Mouse (Mus musculus): ENCODE data around the gene Taok1. TPM values are rescaled to one million over a fixed set of nuclear protein-coding genes. Genes with fewer than 3 reads are reported as not detected.

Taok1 gene
- polyA plus RNA-seq, 1 experiment from 2014 or later, result 10.1 TPM

GRCm38 (mm10) chr11:77483510-77484255 lies 123.9 kb downstream of the Taok1 start:
- no peak for ATAC-seq (replicated peaks; ENCODE audit: extremely low read depth, insufficient read depth, low FRiP score)
- Histone ChIP-seq H3K4me3 (ENCODE audit: low read length) (no peak overlapping the region), H3K36me3 (ENCODE audit: control insufficient read depth, insufficient read depth) (no peaks in the 10 kb centered on the region), H3K9me3 (replicated peaks; ENCODE audit: control insufficient read depth, low read length) (no peaks in the 10 kb centered on the region), H3K4me2 (ENCODE audit: low read depth, low read length) (no peak overlapping the region), H3K27ac (ENCODE audit: low read length) (no peak overlapping the region), H3K4me1 (ENCODE audit: control insufficient read depth, insufficient read depth, low read length) (peaks cover 21% of the 10 kb centered on the region), H3K27me3 (ENCODE audit: control insufficient read depth, insufficient read depth, low read length) (no peaks in the 10 kb centered on the region), H3K9ac (ENCODE audit: low read length) (no peak overlapping the region)
- whole genome bisulfite sequencing, result 35% methylated on average over 11 of the region's 11 CpGs

DNA sequence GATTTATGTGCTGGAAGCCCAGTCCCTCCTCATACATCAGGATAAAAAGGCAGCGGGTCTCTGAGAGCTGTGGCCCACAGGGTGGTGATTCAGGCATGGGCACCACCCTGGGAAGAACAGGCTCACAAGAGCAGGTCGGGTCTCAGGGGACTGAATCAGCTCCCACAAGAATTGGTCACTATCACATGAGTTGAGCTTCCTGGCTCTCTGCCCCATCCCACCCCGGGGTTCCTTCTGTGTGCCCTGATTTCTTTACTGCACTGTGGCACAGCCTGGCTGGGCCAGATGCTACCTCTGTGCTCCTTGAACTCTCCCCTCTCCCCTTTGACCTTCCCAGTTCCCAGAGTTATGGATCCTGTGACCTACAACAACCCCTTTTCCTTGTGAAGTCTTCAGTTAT lies 124.6 kb downstream of the Taok1 start:
- H3K4me3 ChIP-seq (ENCODE audit: low read length), result no peak overlapping the region
- H3K27me3 ChIP-seq (ENCODE audit: control insufficient read depth, insufficient read depth, low read length), result no peaks in the 10 kb centered on the region
- peaks cover 15% of the 10 kb centered on the region for H3K4me1 ChIP-seq (ENCODE audit: control insufficient read depth, insufficient read depth, low read length)
- H3K36me3 ChIP-seq (ENCODE audit: control insufficient read depth, insufficient read depth), result no peaks in the 10 kb centered on the region
- H3K9ac ChIP-seq (ENCODE audit: low read length), result no peak overlapping the region
- no peak overlapping the region for H3K27ac ChIP-seq (ENCODE audit: low read length)
- no peak overlapping the region for H3K4me2 ChIP-seq (ENCODE audit: low read depth, low read length)
- H3K9me3 ChIP-seq (replicated peaks; ENCODE audit: control insufficient read depth, low read length), result no peaks in the 10 kb centered on the region
- WGBS, result 62% methylated on average over 3 of the region's 3 CpGs
- ATAC-seq (replicated peaks; ENCODE audit: extremely low read depth, insufficient read depth, low FRiP score), result no peak

Other genes starting within 250 kb of the Taok1 start
- 42.5 and 47.4 TPM in 2 replicates for gene Coro6, start 145.4 kb downstream of the Taok1 start, polyA plus RNA-seq (2015; fragmentation: Nextera tagmentation; extraction: Ambion mirVana)
- 2.0 and 3.7 TPM in 2 replicates for gene Ankrd13b, start 118.1 kb downstream of the Taok1 start, polyA plus RNA-seq (2015; fragmentation: Nextera tagmentation; extraction: Ambion mirVana)
- 7.5 and 7.7 TPM in 2 replicates for gene Git1, start 114.3 kb downstream of the Taok1 start, polyA plus RNA-seq (2015; fragmentation: Nextera tagmentation; extraction: Ambion mirVana)
- gene Abhd15, start 92.7 kb downstream of the Taok1 start, polyA plus RNA-seq (2015; fragmentation: Nextera tagmentation; extraction: Ambion mirVana), result 3.2 TPM in 2 replicates
- 24.7 and 29.5 TPM in 2 replicates for gene Trp53i13, start 91.8 kb downstream of the Taok1 start, polyA plus RNA-seq (2015; fragmentation: Nextera tagmentation; extraction: Ambion mirVana)
- gene Gm10392, start 88.6 kb downstream of the Taok1 start, polyA plus RNA-seq (2015; fragmentation: Nextera tagmentation; extraction: Ambion mirVana), result 0.22 and 0.26 TPM in 2 replicates
- 2.9 and 3.5 TPM in 2 replicates for gene Nufip2, start 78.3 kb upstream of the Taok1 start, polyA plus RNA-seq (2015; fragmentation: Nextera tagmentation; extraction: Ambion mirVana)
- not detected in 2 replicates for gene Cryba1, start 117.5 kb upstream of the Taok1 start, polyA plus RNA-seq (2015; fragmentation: Nextera tagmentation; extraction: Ambion mirVana)
- 104 and 122 TPM in 2 replicates for gene Myo18a, start 155.4 kb upstream of the Taok1 start, polyA plus RNA-seq (2015; fragmentation: Nextera tagmentation; extraction: Ambion mirVana)
- gene Gm10277, start 179.9 kb upstream of the Taok1 start, polyA plus RNA-seq (2015; fragmentation: Nextera tagmentation; extraction: Ambion mirVana), result 1.2 and 1.3 TPM in 2 replicates